Mouse (Mus musculus) hindbrain, embryonic 10.5 days (tissue): ENCODE results near the gene Brat1. TPM values are rescaled to one million over a fixed set of nuclear protein-coding genes. Genes with fewer than 3 reads are reported as not detected.

Experiments used
- DNase-seq: peaks from one replicate; pipeline ENCODE4 v3.0.0-alpha.2; 2017; ENCODE audit warnings: low spot score
- H3K27ac ChIP-seq: fragments of 300-500 bp; sonication (generic); 2 replicates; pipeline ENCODE4 v1.5.1; 2016; ENCODE audit warnings: mild to moderate bottlenecking, moderate library complexity
- H3K27me3 ChIP-seq: fragments of 300-500 bp; sonication (generic); 2 replicates; pipeline ENCODE4 v1.6.1; 2016; ENCODE audit warnings: mild to moderate bottlenecking; ENCODE audit not compliant: poor library complexity, insufficient read depth, severe bottlenecking
- H3K36me3 ChIP-seq: fragments of 300-500 bp; sonication (generic); 2 replicates; pipeline ENCODE4 v1.6.1; 2016; ENCODE audit warnings: mild to moderate bottlenecking, moderate library complexity
- H3K4me1 ChIP-seq: fragments of 300-500 bp; sonication (generic); replicated peaks from 2 replicates; pipeline ENCODE4 v1.6.1; 2016; ENCODE audit warnings: mild to moderate bottlenecking
- H3K4me3 ChIP-seq: fragments of 300-500 bp; sonication (generic); 2 replicates; pipeline ENCODE4 v1.5.1; 2016; ENCODE audit warnings: mild to moderate bottlenecking, moderate library complexity
- H3K9me3 ChIP-seq: fragments of 300-500 bp; sonication (generic); 2 replicates; pipeline ENCODE4 v1.6.1; 2016; ENCODE audit warnings: mild to moderate bottlenecking, moderate library complexity
- WGBS: fragments of 180-500 bp; shearing (Covaris S2); methylation state at CpG from one replicate; pipeline ENCODE4 v1.1.7; 2016; 5-methylcytosine and 5-hydroxymethylcytosine counted together
- polyA plus RNA-seq: library from polyadenylated mRNA; unstranded; fragments of >200 nt; fragmentation: Nextera tagmentation; extraction: Ambion mirVana; gene quantifications from 2 replicates; pipeline ENCODE4 v1.2.1, GENCODE M21; 2016

Brat1 gene
- polyA plus RNA-seq, 1 experiment from 2014 or later: 25.1 TPM

- peaks cover 67% of the 10 kb centered on the region for H3K36me3 ChIP-seq
- no peak overlapping the region for H3K27ac ChIP-seq
- H3K4me3 ChIP-seq: no peak overlapping the region
- no peaks in the 10 kb centered on the region for H3K9me3 ChIP-seq
- H3K27me3 ChIP-seq: no peaks in the 10 kb centered on the region
- DNase-seq: no peak
- H3K4me1 ChIP-seq: no peaks in the 10 kb centered on the region
- 77% methylated on average over 8 of the region's 8 CpGs for WGBS
Observed at GRCm38 (mm10) chr5:140758864-140759263, 54.1 kb downstream of the Brat1 start.

- H3K4me1 ChIP-seq: peaks cover 15% of the 10 kb centered on the region
- no peak for DNase-seq
- no peaks in the 10 kb centered on the region for H3K27me3 ChIP-seq
- peaks cover 67% of the 10 kb centered on the region for H3K36me3 ChIP-seq
- no peak overlapping the region for H3K27ac ChIP-seq
- 86% methylated on average over 4 of the region's 4 CpGs for WGBS
- H3K4me3 ChIP-seq: no peak overlapping the region
- no peaks in the 10 kb centered on the region for H3K9me3 ChIP-seq
Observed at GRCm38 (mm10) chr5:140762540-140762939, 57.7 kb downstream of the Brat1 start.

GRCm38 (mm10) chr5:140764921-140765613, 60.3 kb downstream of the Brat1 start:
- DNase-seq: no peak
- Histone ChIP-seq H3K27ac (peak overlapping the region; percentile 62), H3K36me3 (peaks cover 42% of the 10 kb centered on the region), H3K4me1 (peaks cover 40% of the 10 kb centered on the region), H3K4me3 (no peak overlapping the region), H3K9me3 (no peaks in the 10 kb centered on the region), H3K27me3 (no peaks in the 10 kb centered on the region)
- WGBS: 73% methylated on average over 6 of the region's 6 CpGs

GRCm38 (mm10) chr5:140766566-140766965, 61.8 kb downstream of the Brat1 start:
- Histone ChIP-seq H3K27ac (peak overlapping the region; percentile 91; the same call in 1 of the 2 replicates), H3K9me3 (no peaks in the 10 kb centered on the region), H3K36me3 (peaks cover 27% of the 10 kb centered on the region), H3K4me1 (peaks cover 47% of the 10 kb centered on the region), H3K27me3 (no peaks in the 10 kb centered on the region), H3K4me3 (no peak overlapping the region)
- no peak for DNase-seq
- WGBS: 94% methylated on average over 4 of the region's 4 CpGs

- WGBS: 14% methylated on average over 9 of the region's 9 CpGs
- 0 out of 2 replicates have a peak overlapping the region, but pooled peaks have one; percentile 23 for H3K4me3 ChIP-seq
Observed at GRCm38 (mm10) chr5:140767704-140768141, 62.9 kb downstream of the Brat1 start.

GRCm38 (mm10) chr5:140768333-140768732, 63.5 kb downstream of the Brat1 start:
- peaks cover 57% of the 10 kb centered on the region for H3K4me1 ChIP-seq
- WGBS: 78% methylated on average over 5 of the region's 5 CpGs
- H3K36me3 ChIP-seq: peaks cover 12% of the 10 kb centered on the region; the same call in 1 of the 2 replicates
- no peaks in the 10 kb centered on the region for H3K9me3 ChIP-seq
- no peaks in the 10 kb centered on the region for H3K27me3 ChIP-seq
- peak overlapping the region; percentile 91 for H3K27ac ChIP-seq
- no peak overlapping the region for H3K4me3 ChIP-seq
- DNase-seq: no peak

More at GRCm38 (mm10) chr5:140767704-140768141, 62.9 kb downstream of the Brat1 start:
- H3K27ac ChIP-seq: peak overlapping the region; percentile 91
- peak; percentile 81 for DNase-seq
- peaks cover 15% of the 10 kb centered on the region; the same call in 1 of the 2 replicates for H3K36me3 ChIP-seq
- peaks cover 57% of the 10 kb centered on the region for H3K4me1 ChIP-seq
- no peaks in the 10 kb centered on the region for H3K27me3 ChIP-seq
- no peaks in the 10 kb centered on the region for H3K9me3 ChIP-seq

Other genes with a start within 250 kb of the Brat1 start
- gene Chst12, start 199.5 kb upstream of the Brat1 start, polyA plus RNA-seq: 15.7 and 18.8 TPM in 2 replicates
- not detected in 2 replicates for gene Grifin, start 139.9 kb upstream of the Brat1 start, polyA plus RNA-seq
- 40.9 and 51.2 TPM in 2 replicates for gene Lfng, start 97.7 kb upstream of the Brat1 start, polyA plus RNA-seq
- 32.1 and 52.5 TPM in 2 replicates for gene Ttyh3, start 56.0 kb upstream of the Brat1 start, polyA plus RNA-seq
- gene Iqce, start 2.6 kb upstream of the Brat1 start, polyA plus RNA-seq: 24.5 and 29.1 TPM in 2 replicates
- 0.87 and 1.5 TPM in 2 replicates for gene Amz1, start 19.1 kb downstream of the Brat1 start, polyA plus RNA-seq
- gene Gna12, start 125.4 kb downstream of the Brat1 start, polyA plus RNA-seq: 9.9 and 11.3 TPM in 2 replicates